Mouse (Mus musculus): ENCODE measurements around the gene Dnhd1. TPM values are rescaled to one million over a fixed set of nuclear protein-coding genes. Genes with fewer than 3 reads are reported as not detected.

The Dnhd1 gene
- polyA plus RNA-seq (2012; rRNA removed): 5.1 and 5.5 TPM in 2 replicates

GRCm38 (mm10) chr7:105650639-105651435, at the start of gene Dnhd1:
TSS of gene Dnhd1 (plus strand) at chr7:105650827.
- DNase-seq (ENCODE audit: low spot score): peak; percentile 58

- DNase-seq (ENCODE audit: low spot score): peak; percentile 38
These were observed 47.6 kb upstream of the Dnhd1 start for GRCm38 (mm10) chr7:105602860-105603623.

GRCm38 (mm10) chr7:105608467-105608866, 42.2 kb upstream of the Dnhd1 start:
- no peak for DNase-seq (ENCODE audit: low spot score)

- no peak for DNase-seq (ENCODE audit: low spot score)
These were observed 38.9 kb upstream of the Dnhd1 start for GRCm38 (mm10) chr7:105611767-105612166.

GRCm38 (mm10) chr7:105614400-105614799, 36.2 kb upstream of the Dnhd1 start:
- DNase-seq (ENCODE audit: low spot score): no peak

GRCm38 (mm10) chr7:105615720-105616119, 34.9 kb upstream of the Dnhd1 start:
- no peak for DNase-seq (ENCODE audit: low spot score)

- DNase-seq (ENCODE audit: low spot score): no peak
These were observed 34.1 kb upstream of the Dnhd1 start for GRCm38 (mm10) chr7:105616561-105616960.

- no peak for DNase-seq (ENCODE audit: low spot score)
These were observed 32.8 kb upstream of the Dnhd1 start for GRCm38 (mm10) chr7:105617810-105618209.

GRCm38 (mm10) chr7:105619701-105620100, 30.9 kb upstream of the Dnhd1 start:
- DNase-seq (ENCODE audit: low spot score): no peak

GRCm38 (mm10) chr7:105621053-105621452, 29.6 kb upstream of the Dnhd1 start:
- no peak for DNase-seq (ENCODE audit: low spot score)

- DNase-seq (ENCODE audit: low spot score): no peak
These were observed 28.9 kb upstream of the Dnhd1 start for GRCm38 (mm10) chr7:105621646-105622292.

GRCm38 (mm10) chr7:105625397-105625796, 25.2 kb upstream of the Dnhd1 start:
- DNase-seq (ENCODE audit: low spot score): no peak

- no peak for DNase-seq (ENCODE audit: low spot score)
These were observed 22.0 kb upstream of the Dnhd1 start for GRCm38 (mm10) chr7:105628633-105629032.

GRCm38 (mm10) chr7:105632551-105632972, 18.1 kb upstream of the Dnhd1 start:
- no peak for DNase-seq (ENCODE audit: low spot score)

- peak; percentile 85 for DNase-seq (ENCODE audit: low spot score)
These were observed 17.4 kb upstream of the Dnhd1 start, which contains the start of gene Trim3 for GRCm38 (mm10) chr7:105633127-105633800. TSS of gene Trim3 (minus strand) at chr7:105633571.

GRCm38 (mm10) chr7:105633801-105634135, 16.9 kb upstream of the Dnhd1 start:
- no peak for DNase-seq (ENCODE audit: low spot score)

- DNase-seq (ENCODE audit: low spot score): no peak
These were observed 16.2 kb upstream of the Dnhd1 start for GRCm38 (mm10) chr7:105634272-105634920.

- no peak for DNase-seq (ENCODE audit: low spot score)
These were observed 14.9 kb upstream of the Dnhd1 start for GRCm38 (mm10) chr7:105635726-105636125.

- no peak for DNase-seq (ENCODE audit: low spot score)
These were observed 11.9 kb upstream of the Dnhd1 start for GRCm38 (mm10) chr7:105638776-105639175.

GRCm38 (mm10) chr7:105639304-105639703, 11.3 kb upstream of the Dnhd1 start:
- no peak for DNase-seq (ENCODE audit: low spot score)

- DNase-seq (ENCODE audit: low spot score): no peak
These were observed 10.9 kb upstream of the Dnhd1 start, which contains the start of gene Timm10b for GRCm38 (mm10) chr7:105639756-105640155. TSS of gene Timm10b (plus strand) at chr7:105640056.

All from urinary bladder, adult 2 months (tissue).